Comparison of ENCODE assay signal across 8 mouse cellular contexts in the genomic region with DNA sequence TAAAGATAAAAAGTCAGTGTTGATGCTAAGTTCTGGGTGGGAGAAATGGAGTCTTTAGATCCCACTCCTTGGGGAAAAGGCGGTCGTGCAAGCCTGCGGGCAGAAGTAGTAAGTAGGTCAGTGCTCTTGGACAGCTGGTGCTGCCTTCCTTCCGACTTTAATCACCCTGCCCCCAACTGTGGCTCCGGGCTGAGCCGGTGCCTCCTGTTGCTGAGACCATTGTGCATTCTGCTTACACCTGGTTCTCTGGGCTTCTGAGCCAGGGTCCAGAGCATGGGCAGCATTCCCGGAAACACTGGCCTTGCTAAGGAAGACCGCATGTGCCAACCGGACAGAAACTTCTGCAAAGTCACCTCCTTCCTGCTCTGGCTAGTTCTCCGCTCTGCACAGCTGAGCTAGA. TPM values are rescaled to one million over a fixed set of nuclear protein-coding genes. Genes with fewer than 3 reads are reported as not detected.
A peak's percentile ranks its signal among the peaks of the same experiment; 100 is the strongest.
DNase-seq lines count a peak whose midpoint lies in the region; ATAC-seq and TF ChIP-seq lines count a peak whose summit lies in the region.

No protein-coding gene starts in this region.

- H3K4me1 ChIP-seq in CH12.LX (ENCODE audit: control insufficient read depth in 1 of 2, insufficient read depth in 2 of 2) = peaks cover 7 to 47% of the 10 kb centered on the region in 2 experiments
- peaks cover 67% of the 10 kb centered on the region for H3K4me1 ChIP-seq in forebrain, embryonic 12.5 days
- peaks cover 59% of the 10 kb centered on the region for H3K4me1 ChIP-seq in hindbrain, embryonic 12.5 days
- peaks cover 35% of the 10 kb centered on the region for H3K4me1 ChIP-seq in limb, embryonic 14.5 days (ENCODE audit: control insufficient read depth, insufficient read depth, low read length)

- peak overlapping the region; percentile 67 for H3K4me2 ChIP-seq in CH12.LX (ENCODE audit: insufficient read depth, low read depth, poor library complexity, severe bottlenecking)
- H3K4me2 ChIP-seq in forebrain, embryonic 12.5 days = peak overlapping the region; percentile 79
- H3K4me2 ChIP-seq in hindbrain, embryonic 12.5 days (replicated peaks) = peak overlapping the region; percentile 89
- peak overlapping the region; percentile 84 for H3K4me2 ChIP-seq in limb, embryonic 14.5 days (replicated peaks; ENCODE audit: low read depth, low read length, severe bottlenecking)

- peak overlapping the region; percentile 46; the same call in 1 of the 2 replicates for H3K9ac ChIP-seq in CH12.LX (ENCODE audit: insufficient read depth, low read depth)
- H3K9ac ChIP-seq in forebrain, embryonic 12.5 days = peak overlapping the region; percentile 48
- no peak overlapping the region for H3K9ac ChIP-seq in hindbrain, embryonic 12.5 days
- no peak overlapping the region for H3K9ac ChIP-seq in limb, embryonic 14.5 days (ENCODE audit: low read depth, low read length, severe bottlenecking)

- TF ChIP-seq CTCF in CH12.LX (conservative IDR thresholded peaks at IDR 0.05 in 1 of 2, IDR thresholded peaks at IDR 0.05 in 1 of 2; ENCODE audit: low read depth in 2 of 2, low read length in 2 of 2) = no peak

- peak overlapping the region; percentile 37 to 98 (median 81) for H3K4me3 ChIP-seq in CH12.LX (replicated peaks in 1 of 3; ENCODE audit: low read depth in 2 of 3, low read length in 2 of 3, poor library complexity in 1 of 3)
- peak overlapping the region; percentile 83; the same call in 1 of the 2 replicates for H3K4me3 ChIP-seq in forebrain, embryonic 12.5 days (replicated peaks)
- H3K4me3 ChIP-seq in hindbrain, embryonic 12.5 days = no peak overlapping the region
- H3K4me3 ChIP-seq in limb, embryonic 14.5 days (replicated peaks; ENCODE audit: low read length) = no peak overlapping the region

- no peak for DNase-seq in CH12.LX (ENCODE audit: extremely low read depth)
- DNase-seq in adrenal gland, adult 8-10 months = peak; percentile 51
- DNase-seq in limb, embryonic 14.5 days (ENCODE audit: low spot score) = no peak
- DNase-seq in skeletal muscle tissue, adult 2 months (ENCODE audit: low read depth, low spot score) = peak; percentile 75
- no peak for DNase-seq in embryo, embryonic 10.5 days (ENCODE audit: low spot score)
- DNase-seq in T-cell, adult 2 months (ENCODE audit: low spot score) = no peak

- dilution Hi-C loops in CH12.LX (cut with MboI; ENCODE audit: extremely low pct_ligation_motif_present, extremely low pct_unique_long_range_greater_than_20kb, low sequenced_read_pairs) = no loop called here

- H3K27me3 ChIP-seq in CH12.LX (replicated peaks) = no peaks in the 10 kb centered on the region
- H3K27me3 ChIP-seq in forebrain, embryonic 12.5 days = no peaks in the 10 kb centered on the region
- H3K27me3 ChIP-seq in hindbrain, embryonic 12.5 days = no peaks in the 10 kb centered on the region
- H3K27me3 ChIP-seq in limb, embryonic 14.5 days (ENCODE audit: control insufficient read depth, insufficient read depth, low read length) = no peaks in the 10 kb centered on the region

- no peak for ATAC-seq in forebrain, embryonic 12.5 days (ENCODE audit: low FRiP score)
- ATAC-seq in hindbrain, embryonic 12.5 days (ENCODE audit: low FRiP score) = no peak
- no peak for ATAC-seq in limb, embryonic 14.5 days (ENCODE audit: low FRiP score, low read depth)

- in situ Hi-C loops in CH12.LX (cut with MboI; ENCODE audit: low pct_ligation_motif_present, low pct_unique_long_range_greater_than_20kb, low sequenced_read_pairs) = no loop called here

- no peak for TF ChIP-seq RAD21 in CH12.LX (IDR thresholded peaks at IDR 0.05; ENCODE audit: low read depth, low read length)

- 58% methylated on average over 10 of the region's 10 CpGs for WGBS in forebrain, embryonic 12.5 days
- 53% methylated on average over 10 of the region's 10 CpGs for WGBS in hindbrain, embryonic 12.5 days
- 58% methylated on average over 10 of the region's 10 CpGs for WGBS in limb, embryonic 14.5 days

- peaks cover 31 to 64% of the 10 kb centered on the region in 2 experiments for H3K36me3 ChIP-seq in CH12.LX (replicated peaks in 1 of 2; ENCODE audit: control insufficient read depth in 1 of 2, insufficient read depth in 1 of 2, low read length in 1 of 2)
- H3K36me3 ChIP-seq in forebrain, embryonic 12.5 days (replicated peaks) = peaks cover 54% of the 10 kb centered on the region
- peaks cover 48% of the 10 kb centered on the region for H3K36me3 ChIP-seq in hindbrain, embryonic 12.5 days
- H3K36me3 ChIP-seq in limb, embryonic 14.5 days (ENCODE audit: control insufficient read depth, insufficient read depth, low read length) = peaks cover 48% of the 10 kb centered on the region

- H3K27ac ChIP-seq in CH12.LX (ENCODE audit: insufficient read depth, low read depth) = peak overlapping the region; percentile 40
- peak overlapping the region; percentile 46; the same call in 1 of the 2 replicates for H3K27ac ChIP-seq in forebrain, embryonic 12.5 days
- no peak overlapping the region for H3K27ac ChIP-seq in hindbrain, embryonic 12.5 days
- H3K27ac ChIP-seq in limb, embryonic 14.5 days (replicated peaks; ENCODE audit: low read depth, low read length) = peak overlapping the region; percentile 43; the same call in 1 of the 2 replicates

- TF ChIP-seq EP300 in CH12.LX (IDR thresholded peaks at IDR 0.05; ENCODE audit: low read length) = no peak

- H3K79me2 ChIP-seq in CH12.LX (replicated peaks; ENCODE audit: control insufficient read depth, extremely low read depth, insufficient read depth, poor library complexity, severe bottlenecking) = peaks cover 85% of the 10 kb centered on the region

- no peak for TF ChIP-seq POLR2A in CH12.LX (IDR thresholded peaks at IDR 0.05; ENCODE audit: low read depth, low read length)
- TF ChIP-seq POLR2A in limb, embryonic 14.5 days (IDR thresholded peaks at IDR 0.05; ENCODE audit: borderline replicate concordance, extremely low read depth, insufficient read depth, insufficient read length) = no peak

- no peaks in the 10 kb centered on the region for H3K9me3 ChIP-seq in CH12.LX (replicated peaks; ENCODE audit: low read length)
- no peaks in the 10 kb centered on the region for H3K9me3 ChIP-seq in forebrain, embryonic 12.5 days
- no peaks in the 10 kb centered on the region for H3K9me3 ChIP-seq in hindbrain, embryonic 12.5 days (replicated peaks)
- no peaks in the 10 kb centered on the region for H3K9me3 ChIP-seq in limb, embryonic 14.5 days (ENCODE audit: control insufficient read depth, low read length)

TF ChIP-seq in CH12.LX, 34 proteins besides CTCF, POLR2A, EP300 and RAD21:
- TF ChIP-seq ZMIZ1 (IDR thresholded peaks at IDR 0.05; ENCODE audit: low read depth, low read length) = 0 out of 2 replicates have a peak, but pooled peaks have one; percentile 29
- TF ChIP-seq MAZ (IDR thresholded peaks at IDR 0.05; ENCODE audit: low read depth, low read length) = no peak

RNA-seq across cellular contexts. Expression of gene Pkm, which starts 4.3 kb away (rescaled TPM):
- total RNA-seq in CH12.LX (2012; rRNA removed) (1,563 and 2,304 TPM in 2 replicates), CH12.LX (2014; rRNA removed) (2,562 and 2,828 TPM in 2 replicates)
- 1,827 and 1,949 TPM in 2 replicates for polyA plus RNA-seq in CH12.LX (2012; ENCODE audit: insufficient read length, low read depth)
- 100 to 1,000 TPM; 565 to 846 (median 715) TPM for total RNA-seq in adrenal gland, adult 8-10 months (2022)
- polyA plus RNA-seq in forebrain, embryonic 12.5 days (2016; fragmentation: Nextera tagmentation; extraction: Ambion mirVana) = 1,825 and 1,829 TPM in 2 replicates
- polyA plus RNA-seq in hindbrain, embryonic 12.5 days (2016; fragmentation: Nextera tagmentation; extraction: Ambion mirVana) = 1,402 and 1,486 TPM in 2 replicates
- polyA plus RNA-seq in limb, embryonic 14.5 days (2012; rRNA removed) = 826 and 988 TPM in 2 replicates
- 1,025 and 1,058 TPM in 2 replicates for polyA plus RNA-seq in limb, embryonic 14.5 days (2014; fragmentation: Nextera tagmentation; extraction: Ambion mirVana)

RNA-seq across cellular contexts. Expression of gene Gramd2, which starts 19.5 kb away (rescaled TPM):
- total RNA-seq in CH12.LX (2012; rRNA removed) (not detected in 2 replicates), CH12.LX (2014; rRNA removed) (0.32 TPM in 1 of 2 replicates, not detected in the other)
- polyA plus RNA-seq in CH12.LX (2012; ENCODE audit: insufficient read length, low read depth) = 0.23 and 0.61 TPM in 2 replicates
- under 1 TPM in 3 of 4 experiments, not detected in 1; 0.07 to 0.20 (median 0.11) TPM for total RNA-seq in adrenal gland, adult 8-10 months (2022)
- polyA plus RNA-seq in forebrain, embryonic 12.5 days (2016; fragmentation: Nextera tagmentation; extraction: Ambion mirVana) = 0.40 and 0.49 TPM in 2 replicates
- 0.46 and 0.83 TPM in 2 replicates for polyA plus RNA-seq in hindbrain, embryonic 12.5 days (2016; fragmentation: Nextera tagmentation; extraction: Ambion mirVana)
- polyA plus RNA-seq in limb, embryonic 14.5 days (2012; rRNA removed) = 10.5 and 11.7 TPM in 2 replicates
- 1.6 and 3.1 TPM in 2 replicates for polyA plus RNA-seq in limb, embryonic 14.5 days (2014; fragmentation: Nextera tagmentation; extraction: Ambion mirVana)

RNA-seq across cellular contexts. Expression of gene Parp6, which starts 43.3 kb away (rescaled TPM):
- total RNA-seq in CH12.LX (2012; rRNA removed) (3.6 and 4.4 TPM in 2 replicates), CH12.LX (2014; rRNA removed) (5.6 and 5.7 TPM in 2 replicates)
- polyA plus RNA-seq in CH12.LX (2012; ENCODE audit: insufficient read length, low read depth) = 4.6 and 5.5 TPM in 2 replicates
- 10 to 100 TPM; 25.3 to 39.9 (median 33.0) TPM for total RNA-seq in adrenal gland, adult 8-10 months (2022)
- polyA plus RNA-seq in forebrain, embryonic 12.5 days (2016; fragmentation: Nextera tagmentation; extraction: Ambion mirVana) = 105 and 116 TPM in 2 replicates
- 127 TPM in 2 replicates for polyA plus RNA-seq in hindbrain, embryonic 12.5 days (2016; fragmentation: Nextera tagmentation; extraction: Ambion mirVana)
- 55.2 and 57.0 TPM in 2 replicates for polyA plus RNA-seq in limb, embryonic 14.5 days (2012; rRNA removed)
- 20.3 and 31.1 TPM in 2 replicates for polyA plus RNA-seq in limb, embryonic 14.5 days (2014; fragmentation: Nextera tagmentation; extraction: Ambion mirVana)

Comparison
In these comparisons a context has a peak if more than half of its experiments do, and no peak if none do; other contexts are left out.
1. DNase-seq: peak in adrenal gland, adult 8-10 months (single experiment) and skeletal muscle tissue, adult 2 months (single experiment); none in CH12.LX (single experiment), limb, embryonic 14.5 days (single experiment), embryo, embryonic 10.5 days (single experiment) and T-cell, adult 2 months (single experiment).
2. H3K4me3 ChIP-seq: peak in CH12.LX (3 of 3) and forebrain, embryonic 12.5 days (single experiment); none in hindbrain, embryonic 12.5 days (single experiment) and limb, embryonic 14.5 days (single experiment).
3. H3K9ac ChIP-seq: peak in CH12.LX (single experiment) and forebrain, embryonic 12.5 days (single experiment); none in hindbrain, embryonic 12.5 days (single experiment) and limb, embryonic 14.5 days (single experiment).
4. Peak in every context shown above with its lines, with median percentiles within 50 percentile points of each other: H3K4me2 ChIP-seq.